Mouse (Mus musculus) heart, postnatal 25 days (tissue): Measurements from ENCODE around the gene Sept5. TPM values are rescaled to one million over a fixed set of nuclear protein-coding genes. Genes with fewer than 3 reads are reported as not detected.

Source experiments
- DNase-seq: peaks from one replicate; pipeline ENCODE4 v3.0.0; 2022; ENCODE audit warnings: low spot score
- intact Hi-C: fragments of 180-260 bp; cut with DNase I; formaldehyde crosslinking; loops from one replicate; pipeline ENCODE4 v1.15.1; 2025
- total RNA-seq, 2 experiments: library from RNA; stranded (reverse); gene quantifications; 2 replicates each; pipeline ENCODE4 v1.2.3; 2021

The Sept5 gene
- total RNA-seq, 2 experiments from 2014 or later, result 3.9 to 4.6 TPM

DNA sequence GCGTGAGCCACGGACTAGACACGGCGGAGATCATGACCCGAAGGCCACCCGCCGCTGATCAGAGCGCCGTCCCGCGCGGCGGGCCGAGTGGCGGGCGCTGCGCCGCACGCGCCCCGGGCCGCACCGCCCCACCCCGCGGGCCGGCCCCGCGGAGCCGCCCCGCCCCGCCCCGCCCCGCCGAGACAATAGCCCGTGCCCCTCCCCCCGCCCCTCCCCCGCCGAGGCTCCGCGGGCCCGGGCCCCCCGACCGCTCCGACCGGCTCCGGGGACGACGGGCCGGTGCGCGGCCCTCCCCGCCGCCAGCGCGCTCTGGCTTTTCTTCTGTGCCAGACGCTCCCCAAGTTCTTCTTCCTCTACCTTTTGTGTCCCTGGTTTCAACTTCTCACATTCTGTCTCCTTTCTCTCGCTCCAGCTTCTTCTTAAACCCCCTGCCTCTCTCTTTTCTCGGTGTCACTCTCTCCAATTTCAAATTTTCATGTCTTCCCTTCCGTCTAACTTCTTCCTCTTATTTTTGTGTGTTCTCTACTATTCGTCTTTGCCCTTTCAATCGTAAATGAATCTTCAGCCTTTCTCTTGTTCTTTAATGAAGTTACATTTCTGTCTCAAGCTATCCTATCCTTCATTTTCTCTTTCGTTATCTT, 42.7 kb downstream of the Sept5 start:
- intact Hi-C loops, result no loop called here

GRCm38 (mm10) chr16:18586076-18586905, 43.5 kb downstream of the Sept5 start:
- intact Hi-C loops, result no loop called here
- no peak for DNase-seq

More for the DNA sequence above, 42.7 kb downstream of the Sept5 start:
- DNase-seq, result no peak

GRCm38 (mm10) chr16:18585676-18586075, 44.1 kb downstream of the Sept5 start:
- no peak for DNase-seq
- intact Hi-C loops, result no loop called here

- intact Hi-C loops, result no loop called here
Observed at GRCm38 (mm10) chr16:18584901-18585510, 44.7 kb downstream of the Sept5 start.

GRCm38 (mm10) chr16:18583673-18584357, 45.9 kb downstream of the Sept5 start:
- intact Hi-C loops, result no loop called here

More at GRCm38 (mm10) chr16:18584901-18585510, 44.7 kb downstream of the Sept5 start:
- DNase-seq, result no peak

DNA sequence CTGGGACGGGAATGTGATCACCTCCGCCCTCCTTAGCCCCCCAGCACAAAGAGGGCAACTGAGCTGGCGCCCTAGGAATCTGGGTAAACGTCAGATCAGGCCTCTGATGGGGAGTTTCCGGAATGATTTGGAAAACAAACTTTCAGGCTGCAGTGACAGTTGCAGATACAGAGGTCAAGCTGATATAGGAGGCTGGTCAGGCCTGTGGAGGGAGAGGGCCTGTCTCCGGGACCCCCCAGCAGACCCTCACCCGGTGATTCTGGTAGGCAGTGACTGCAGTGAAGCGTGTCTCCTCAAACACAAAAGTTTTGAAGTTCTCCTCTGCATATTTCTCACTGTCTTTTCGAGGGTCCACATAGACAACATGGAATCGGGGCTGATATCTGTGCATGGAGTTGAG, 46.6 kb downstream of the Sept5 start:
- intact Hi-C loops, result no loop called here
- DNase-seq, result no peak

More at GRCm38 (mm10) chr16:18583673-18584357, 45.9 kb downstream of the Sept5 start:
- DNase-seq, result no peak

DNA sequence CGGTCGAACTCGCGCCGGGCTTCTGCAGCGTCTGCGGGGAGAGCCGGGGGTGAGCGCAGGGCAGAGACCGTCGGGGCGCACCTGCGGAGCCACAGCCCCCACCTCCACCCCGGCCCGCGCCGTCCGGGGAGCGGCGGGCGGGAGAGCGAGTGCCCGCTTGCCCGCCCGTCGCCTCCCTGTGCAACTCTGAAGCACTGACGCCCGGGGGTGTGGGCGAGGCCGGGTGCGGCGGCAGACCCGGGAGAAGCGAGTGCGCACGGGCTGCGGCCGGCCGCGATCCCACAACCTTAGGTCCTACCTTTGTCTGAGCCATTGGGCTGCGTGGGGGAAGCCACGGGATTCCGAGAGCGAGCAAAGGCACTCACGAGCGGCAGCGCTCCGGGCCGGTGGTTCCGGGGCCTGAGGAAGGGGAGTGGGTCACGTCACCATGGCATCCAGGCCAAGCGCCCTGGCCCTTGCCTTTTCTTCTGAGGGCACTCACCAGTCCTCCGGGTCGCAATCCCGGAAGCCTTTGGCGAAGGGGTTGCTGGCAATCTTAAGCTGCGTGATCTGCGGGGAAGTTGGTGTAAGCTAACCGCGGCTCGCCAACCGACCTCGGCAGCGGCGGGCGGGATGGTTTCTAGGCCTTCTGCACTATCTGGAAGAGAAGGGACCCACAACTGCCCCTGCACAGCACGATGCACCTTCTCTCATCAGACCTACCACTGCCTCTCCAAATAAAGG, 47.2 kb downstream of the Sept5 start:
- intact Hi-C loops, result no loop called here
- DNase-seq, result no peak

- DNase-seq, result no peak
- intact Hi-C loops, result no loop called here
Observed at GRCm38 (mm10) chr16:18581623-18582205, 48.0 kb downstream of the Sept5 start.

DNA sequence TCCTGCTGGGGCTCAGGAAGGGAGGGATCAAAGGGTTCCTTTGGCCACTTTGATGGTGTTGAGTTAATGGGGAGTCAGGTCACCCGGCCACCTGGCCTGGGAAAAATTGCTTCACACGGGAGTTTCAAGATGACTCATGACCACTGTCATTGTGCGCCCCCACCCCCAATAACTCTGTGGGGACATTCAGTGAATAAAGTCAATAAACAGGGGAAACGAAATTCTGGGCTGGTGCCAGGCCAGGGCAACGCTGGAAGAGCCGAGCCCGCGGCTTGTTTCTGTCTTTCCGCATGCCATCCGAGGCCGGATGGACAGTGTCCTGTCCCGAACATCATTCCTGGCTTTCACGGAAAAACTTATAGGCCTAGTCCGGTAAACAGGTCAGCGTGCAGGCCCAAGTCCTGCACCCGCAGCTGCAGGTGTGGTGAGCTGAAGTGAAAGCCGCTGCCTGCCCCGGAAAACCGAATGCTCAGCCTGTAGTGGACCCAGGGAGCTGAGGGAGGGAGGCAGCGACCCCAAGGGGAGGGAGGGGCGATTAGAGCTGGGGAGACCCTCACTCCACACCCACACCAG, 48.6 kb downstream of the Sept5 start:
- DNase-seq, result no peak
- intact Hi-C loops, result no loop called here

GRCm38 (mm10) chr16:18580389-18580788, 49.4 kb downstream of the Sept5 start:
- intact Hi-C loops, result no loop called here
- DNase-seq, result no peak

DNA sequence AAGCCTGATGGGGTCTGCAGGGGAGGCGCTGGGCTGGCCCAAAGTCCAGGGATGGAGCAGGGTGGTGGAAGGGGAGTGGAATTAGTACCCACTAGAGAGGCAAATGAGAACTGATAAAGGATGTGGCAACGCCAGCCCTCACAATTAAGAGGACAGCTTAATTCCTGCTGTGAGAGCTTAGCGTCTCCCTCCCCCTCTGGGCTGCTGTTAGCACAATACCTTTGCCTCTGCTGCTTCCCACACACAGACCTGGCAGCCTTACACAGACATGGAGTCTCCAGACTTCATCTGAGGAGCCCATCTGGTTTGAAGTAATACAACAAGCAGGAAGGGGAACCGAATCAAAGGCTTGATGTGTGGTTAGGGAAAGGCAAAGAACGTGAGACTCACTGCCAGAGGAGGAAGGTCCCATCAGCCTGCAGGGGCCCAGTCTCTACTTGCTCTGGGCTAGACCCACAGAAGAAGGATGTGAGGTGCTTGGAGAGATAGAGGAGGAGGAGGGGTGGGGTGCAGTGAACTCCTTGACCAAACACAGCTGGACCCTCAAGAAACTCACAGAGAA, 52.1 kb downstream of the Sept5 start:
- intact Hi-C loops, result no loop called here
- DNase-seq, result no peak

- intact Hi-C loops, result no loop called here
- DNase-seq, result no peak
Observed at GRCm38 (mm10) chr16:18577071-18577470, 52.7 kb downstream of the Sept5 start.

GRCm38 (mm10) chr16:18574196-18574595, 55.6 kb downstream of the Sept5 start:
- intact Hi-C loops, result no loop called here
- DNase-seq, result no peak

Other genes with a start within 250 kb of the Sept5 start
- gene Txnrd2, start 203.6 kb downstream of the Sept5 start, total RNA-seq, result 10 to 100 TPM; 36.1 to 38.2 TPM
- 100 to 1,000 TPM; 112 TPM for gene Comt, start 203.1 kb downstream of the Sept5 start, total RNA-seq
- 1 to 10 TPM; 4.9 to 5.6 TPM for gene Gnb1l, start 131.2 kb downstream of the Sept5 start, total RNA-seq
- gene Rtl10, start 131.1 kb downstream of the Sept5 start, total RNA-seq, result 1 to 10 TPM; 3.3 to 4.6 TPM
- gene Tbx1, start 39.3 kb downstream of the Sept5 start, total RNA-seq, result under 1 TPM; 0.68 to 0.78 TPM
- 1 to 10 TPM in 1 of 2 experiments, under 1 TPM in 1; 0.36 to 1.1 TPM for gene Gp1bb, start 7.6 kb downstream of the Sept5 start, total RNA-seq
- 1 to 10 TPM; 1.0 to 1.6 TPM for gene Gm49601, start 3.5 kb downstream of the Sept5 start, total RNA-seq
- 10 to 100 TPM; 26.9 to 34.2 TPM for gene Cldn5, start 146.9 kb upstream of the Sept5 start, total RNA-seq
- 10 to 100 TPM; 51.7 to 58.3 TPM for gene Ufd1, start 181.8 kb upstream of the Sept5 start, total RNA-seq
- 1 to 10 TPM; 2.7 to 4.1 TPM for gene Cdc45, start 182.0 kb upstream of the Sept5 start, total RNA-seq
- gene 2510002D24Rik, start 206.6 kb upstream of the Sept5 start, total RNA-seq, result 10 to 100 TPM; 21.1 to 24.2 TPM
- gene Gm28539, start 206.6 kb upstream of the Sept5 start, total RNA-seq, result 1 to 10 TPM in 1 of 2 experiments, not detected in 1; 1.5 TPM
- gene Mrpl40, start 246.9 kb upstream of the Sept5 start, total RNA-seq, result 10 to 100 TPM; 56.9 to 61.6 TPM
- 10 to 100 TPM; 21.8 to 24.7 TPM for gene Hira, start 247.1 kb upstream of the Sept5 start, total RNA-seq